Mouse (Mus musculus) forebrain, embryonic 13.5 days (tissue): ENCODE results near the gene Ptprn2. TPM values are rescaled to one million over a fixed set of nuclear protein-coding genes. Genes with fewer than 3 reads are reported as not detected.

Source experiments
- ATAC-seq: fragments of 200-750 bp; cut with Nextera tagmentation; 2 replicates; pipeline ENCODE4 v1.8.0; 2017
- H3K27ac ChIP-seq: fragments of 300-500 bp; sonication (generic); 2 replicates; pipeline ENCODE4 v1.5.1; 2015; ENCODE audit warnings: inconsistent platforms, mild to moderate bottlenecking, moderate library complexity
- H3K27me3 ChIP-seq: fragments of 300-500 bp; sonication (generic); 2 replicates; pipeline ENCODE4 v1.6.1; 2015; ENCODE audit warnings: mild to moderate bottlenecking, inconsistent platforms
- H3K36me3 ChIP-seq: fragments of 300-500 bp; sonication (generic); 2 replicates; pipeline ENCODE4 v1.6.1; 2015; ENCODE audit warnings: mild to moderate bottlenecking, inconsistent platforms; ENCODE audit not compliant: poor library complexity, severe bottlenecking
- H3K4me1 ChIP-seq: fragments of 300-500 bp; sonication (generic); 2 replicates; pipeline ENCODE4 v1.6.1; 2015; ENCODE audit warnings: inconsistent platforms
- H3K4me2 ChIP-seq: fragments of 300-500 bp; sonication (generic); 2 replicates; pipeline ENCODE4 v1.6.1; 2015; ENCODE audit warnings: inconsistent platforms, mild to moderate bottlenecking, moderate library complexity
- H3K4me3 ChIP-seq: fragments of 300-500 bp; sonication (generic); 2 replicates; pipeline ENCODE4 v1.5.1; 2015; ENCODE audit warnings: mild to moderate bottlenecking, inconsistent platforms
- H3K9ac ChIP-seq: fragments of 300-500 bp; sonication (generic); 2 replicates; pipeline ENCODE4 v1.6.1; 2015; ENCODE audit warnings: mild to moderate bottlenecking, inconsistent platforms
- H3K9me3 ChIP-seq: fragments of 300-500 bp; sonication (generic); replicated peaks from 2 replicates; pipeline ENCODE4 v1.6.1; 2016; ENCODE audit warnings: inconsistent platforms
- WGBS: fragments of 180-500 bp; shearing (Covaris S2); methylation state at CpG from one replicate; pipeline ENCODE4 v1.1.7; 2015; 5-methylcytosine and 5-hydroxymethylcytosine counted together
- polyA plus RNA-seq: library from polyadenylated mRNA; unstranded; fragments of >200 nt; fragmentation: Nextera tagmentation; extraction: Ambion mirVana; gene quantifications from 2 replicates; pipeline ENCODE4 v1.2.1, GENCODE M21; 2015

The Ptprn2 gene
- polyA plus RNA-seq, 1 experiment from 2014 or later = 6.6 TPM

DNA sequence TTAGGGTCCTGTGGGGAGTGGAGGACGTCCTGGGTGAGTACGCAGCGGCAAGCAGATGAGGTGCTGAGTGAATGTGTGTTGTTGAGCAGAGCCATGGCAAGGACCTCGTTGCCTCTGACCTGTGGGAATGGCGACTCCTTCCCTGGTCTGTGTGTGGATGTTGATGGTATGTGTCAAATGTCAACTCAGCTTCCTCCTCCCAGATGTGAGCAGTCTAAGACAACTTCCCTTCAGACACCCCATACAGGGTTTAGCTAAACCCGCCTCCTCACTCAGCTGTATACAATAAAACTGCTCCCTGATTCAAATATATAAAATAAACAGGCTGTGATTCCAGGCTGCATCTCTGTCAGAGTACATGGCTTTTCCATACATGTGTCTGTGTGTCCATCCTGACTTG is 491.5 kb downstream of the Ptprn2 start:
- 90% methylated on average over 6 of the region's 6 CpGs for WGBS
- ATAC-seq = no peak
- no peak overlapping the region for H3K4me3 ChIP-seq

DNA sequence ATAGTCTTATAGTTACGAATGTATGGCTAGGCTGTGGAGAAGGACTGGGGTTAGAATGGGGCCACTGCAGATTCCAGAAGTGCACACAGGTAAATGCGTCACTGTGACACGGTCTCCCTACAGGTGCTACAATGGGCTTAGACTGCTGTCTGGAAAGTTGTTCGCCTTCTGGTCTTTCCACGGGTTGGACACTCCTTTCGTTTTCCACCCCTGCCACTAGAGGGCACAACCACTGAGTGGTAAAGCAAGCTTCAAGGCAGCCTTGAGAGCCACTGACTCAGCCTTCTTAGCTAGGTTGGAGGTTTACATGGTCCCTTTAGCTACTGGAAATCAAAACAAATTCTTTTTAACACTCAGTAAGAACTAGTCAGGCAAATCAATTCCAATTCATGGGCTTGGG is 492.7 kb downstream of the Ptprn2 start:
- H3K27ac ChIP-seq = no peak overlapping the region
- no peaks in the 10 kb centered on the region for H3K36me3 ChIP-seq
- WGBS = 93% methylated on average over 6 of the region's 6 CpGs
- no peak overlapping the region for H3K4me2 ChIP-seq
- H3K9me3 ChIP-seq = no peaks in the 10 kb centered on the region
- no peak for ATAC-seq
- no peak overlapping the region for H3K9ac ChIP-seq
- no peak overlapping the region for H3K4me3 ChIP-seq
- no peaks in the 10 kb centered on the region for H3K4me1 ChIP-seq
- H3K27me3 ChIP-seq = 0 out of 2 replicates have a peak, but pooled peaks cover 3% of the 10 kb centered on the region

More for the DNA sequence above, 491.5 kb downstream of the Ptprn2 start:
- Histone ChIP-seq H3K36me3 (no peaks in the 10 kb centered on the region), H3K9ac (no peak overlapping the region), H3K4me2 (no peak overlapping the region), H3K9me3 (no peaks in the 10 kb centered on the region), H3K27me3 (0 out of 2 replicates have a peak, but pooled peaks cover 3% of the 10 kb centered on the region), H3K27ac (no peak overlapping the region), H3K4me1 (no peaks in the 10 kb centered on the region)

DNA sequence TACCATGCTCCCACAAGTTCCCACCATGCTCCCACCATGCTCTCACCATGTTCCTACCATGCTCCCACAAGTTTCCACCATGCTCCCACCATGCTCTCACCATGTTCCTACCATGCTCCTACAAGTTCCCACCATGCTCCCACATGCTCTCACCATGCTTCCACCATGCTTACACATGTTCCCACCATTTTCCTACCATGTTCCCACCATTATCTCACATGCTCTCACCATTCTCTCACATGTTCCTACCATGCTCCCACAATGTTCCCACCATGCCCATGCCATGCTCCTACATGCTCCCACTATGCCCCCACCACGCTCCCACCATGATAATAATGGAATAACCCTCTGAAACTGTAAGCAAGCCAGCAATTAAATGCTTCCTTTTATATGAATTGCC is 495.8 kb downstream of the Ptprn2 start:
- H3K4me1 ChIP-seq = no peaks in the 10 kb centered on the region
- no peaks in the 10 kb centered on the region for H3K36me3 ChIP-seq
- no peaks in the 10 kb centered on the region for H3K27me3 ChIP-seq
- H3K9me3 ChIP-seq = no peaks in the 10 kb centered on the region
- 87% methylated on average over 1 of the region's 1 CpGs for WGBS
- no peak overlapping the region for H3K9ac ChIP-seq
- H3K27ac ChIP-seq = no peak overlapping the region
- ATAC-seq = no peak
- no peak overlapping the region for H3K4me3 ChIP-seq
- no peak overlapping the region for H3K4me2 ChIP-seq

DNA sequence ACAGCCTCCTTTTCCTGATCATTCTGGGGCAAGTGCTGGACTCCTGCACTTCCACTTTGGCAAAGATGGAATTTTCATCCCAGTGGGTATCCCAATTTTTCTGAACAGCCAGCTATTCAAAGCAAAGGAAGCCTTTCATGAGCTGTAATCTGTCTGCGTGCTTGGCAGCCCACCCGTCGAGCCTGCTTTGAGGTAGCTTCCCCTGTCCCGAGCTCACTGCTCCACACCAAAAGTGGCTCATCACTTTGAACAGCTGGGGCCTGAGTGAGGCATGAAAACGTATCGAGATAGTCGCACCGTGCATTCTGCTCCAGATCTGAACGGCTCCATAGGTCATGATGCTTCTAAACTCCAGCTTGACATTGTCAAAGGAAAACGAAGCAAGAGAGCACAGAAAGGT is 503.6 kb downstream of the Ptprn2 start:
- Histone ChIP-seq H3K4me3 (no peak overlapping the region), H3K27me3 (no peaks in the 10 kb centered on the region), H3K9ac (no peak overlapping the region), H3K4me1 (peaks cover 10% of the 10 kb centered on the region; the same call in 1 of the 2 replicates), H3K9me3 (no peaks in the 10 kb centered on the region), H3K4me2 (no peak overlapping the region), H3K36me3 (no peaks in the 10 kb centered on the region), H3K27ac (no peak overlapping the region)
- ATAC-seq = peak; percentile 66
- whole genome bisulfite sequencing = 29% methylated on average over 10 of the region's 10 CpGs

DNA sequence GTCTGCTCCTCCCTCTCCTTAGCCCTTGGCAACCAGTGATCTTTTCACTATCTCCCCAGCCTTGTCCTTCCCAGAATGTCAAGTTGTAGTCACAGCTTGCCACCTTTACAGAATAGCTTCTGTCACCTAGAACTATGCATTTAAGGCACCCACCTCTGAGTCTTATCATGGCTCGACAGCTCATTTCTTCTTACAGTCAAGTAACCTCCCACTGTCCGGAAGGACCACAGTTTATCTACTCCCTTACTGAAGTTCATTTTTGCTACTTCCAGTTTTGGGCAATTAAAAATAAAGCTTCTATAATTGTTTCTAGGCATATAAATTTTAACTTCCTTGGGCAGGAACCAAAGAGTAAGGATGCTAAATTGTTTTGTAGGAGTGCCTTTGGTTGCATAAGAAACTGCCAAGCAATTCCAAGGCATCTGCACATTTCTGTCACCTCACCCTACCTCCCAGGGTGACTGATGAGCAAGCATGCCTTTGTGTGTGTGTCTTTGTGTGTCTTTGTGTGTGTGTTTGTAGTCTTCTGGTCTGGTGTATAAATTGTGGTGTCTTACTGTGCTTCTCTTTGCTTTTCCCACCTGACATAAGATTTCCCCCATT is 516.1 kb downstream of the Ptprn2 start:
- no peak overlapping the region for H3K4me3 ChIP-seq
- no peaks in the 10 kb centered on the region for H3K9me3 ChIP-seq
- 83% methylated on average over 2 of the region's 2 CpGs for WGBS
- no peaks in the 10 kb centered on the region for H3K36me3 ChIP-seq
- no peak for ATAC-seq
- no peaks in the 10 kb centered on the region for H3K4me1 ChIP-seq
- H3K27ac ChIP-seq = no peak overlapping the region
- no peaks in the 10 kb centered on the region for H3K27me3 ChIP-seq
- no peak overlapping the region for H3K4me2 ChIP-seq
- H3K9ac ChIP-seq = no peak overlapping the region

DNA sequence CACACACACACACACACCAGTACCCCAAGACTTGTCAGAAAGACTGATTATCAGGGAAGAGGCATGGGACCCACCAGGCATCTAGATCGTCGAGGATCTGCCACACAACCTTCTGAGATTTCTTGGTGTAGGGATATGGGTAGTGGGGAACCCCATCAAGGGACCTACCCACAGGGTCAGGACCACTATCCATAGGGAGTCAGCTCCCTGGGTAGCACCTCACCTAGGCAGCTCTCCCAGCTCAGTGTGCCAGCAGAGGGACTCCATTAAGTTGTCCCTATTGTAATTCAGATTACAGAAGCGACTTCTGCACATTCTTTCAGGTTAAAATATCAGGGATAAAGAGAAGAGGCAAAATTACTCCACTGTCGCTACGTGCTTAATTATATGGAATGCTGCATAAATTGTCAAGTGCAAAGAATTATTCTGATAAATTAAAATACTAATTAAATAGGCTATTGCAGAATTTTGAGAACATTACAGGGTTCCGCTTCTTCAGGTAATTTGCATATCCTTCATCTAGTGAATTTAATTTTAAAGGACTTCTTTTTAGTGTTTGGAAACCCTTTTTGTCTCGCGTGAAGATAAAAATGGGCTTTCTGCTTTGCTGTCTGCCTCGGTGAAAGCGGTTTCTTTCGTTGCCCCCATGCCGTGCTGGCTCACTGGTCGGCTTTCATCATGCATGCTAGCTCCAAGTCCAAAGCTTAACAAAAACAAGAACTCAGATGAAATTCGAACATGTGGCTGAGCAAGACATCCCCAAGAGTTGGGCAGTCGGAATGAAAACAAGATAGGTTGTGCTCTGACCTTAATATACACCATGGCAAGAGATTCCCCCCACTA is 531.5 kb downstream of the Ptprn2 start:
- ATAC-seq = peak; percentile 52
- H3K4me2 ChIP-seq = no peak overlapping the region
- 39% methylated on average over 15 of the region's 15 CpGs for WGBS
- H3K27me3 ChIP-seq = no peaks in the 10 kb centered on the region
- no peaks in the 10 kb centered on the region for H3K9me3 ChIP-seq
- peak overlapping the region; percentile 1; the same call in 1 of the 2 replicates for H3K27ac ChIP-seq
- H3K36me3 ChIP-seq = no peaks in the 10 kb centered on the region
- peaks cover 20% of the 10 kb centered on the region for H3K4me1 ChIP-seq
- no peak overlapping the region for H3K9ac ChIP-seq
- no peak overlapping the region for H3K4me3 ChIP-seq

DNA sequence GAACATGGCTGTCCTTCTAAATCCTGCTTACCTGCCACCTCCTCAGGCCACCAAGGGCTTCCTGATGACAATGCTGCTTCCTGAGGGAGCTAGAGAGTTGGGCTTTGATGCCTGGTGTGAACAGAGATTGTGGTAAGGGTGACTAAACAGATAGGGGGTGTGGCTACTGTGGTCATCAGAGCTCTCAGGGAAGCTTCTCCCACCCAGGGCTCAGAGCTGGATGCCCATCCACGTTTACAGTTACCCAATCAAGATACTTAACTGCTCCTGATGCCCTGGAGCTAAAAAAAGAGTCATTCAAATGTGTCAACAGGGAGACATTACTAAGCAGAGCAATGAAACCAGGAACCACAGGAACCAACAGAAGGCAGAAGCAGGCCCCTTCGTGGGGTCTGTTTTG is 532.4 kb downstream of the Ptprn2 start:
- Histone ChIP-seq H3K4me2 (no peak overlapping the region), H3K4me3 (no peak overlapping the region), H3K9me3 (no peaks in the 10 kb centered on the region), H3K36me3 (no peaks in the 10 kb centered on the region), H3K27ac (peak overlapping the region; percentile 57), H3K27me3 (no peaks in the 10 kb centered on the region), H3K4me1 (peaks cover 20% of the 10 kb centered on the region), H3K9ac (no peak overlapping the region)
- no peak for ATAC-seq
- 19% methylated on average over 2 of the region's 2 CpGs for WGBS

DNA sequence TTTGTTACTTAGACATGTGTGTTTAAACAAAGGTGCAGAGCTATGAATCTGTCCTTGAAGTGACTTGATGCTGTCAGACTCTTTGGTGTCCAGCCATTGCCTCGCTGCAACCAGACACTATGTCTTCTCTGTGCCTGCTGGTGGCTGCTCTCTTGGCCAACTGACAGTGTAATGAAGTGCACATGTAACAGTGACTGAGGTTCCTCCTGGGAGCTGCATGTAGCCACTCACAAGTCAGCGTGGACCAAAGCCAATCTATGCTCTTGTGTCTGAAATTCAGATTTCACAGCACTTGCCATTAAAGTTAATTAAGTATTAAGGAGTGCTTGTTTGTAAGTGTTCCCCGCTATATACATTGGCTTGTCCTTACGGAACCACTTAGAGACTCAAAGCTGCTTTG is 537.7 kb downstream of the Ptprn2 start:
- H3K4me1 ChIP-seq = peaks cover 18% of the 10 kb centered on the region
- no peaks in the 10 kb centered on the region for H3K9me3 ChIP-seq
- no peak overlapping the region for H3K27ac ChIP-seq
- 79% methylated on average over 4 of the region's 4 CpGs for WGBS
- H3K27me3 ChIP-seq = no peaks in the 10 kb centered on the region
- no peaks in the 10 kb centered on the region for H3K36me3 ChIP-seq
- no peak overlapping the region for H3K9ac ChIP-seq
- H3K4me3 ChIP-seq = no peak overlapping the region
- no peak for ATAC-seq
- no peak overlapping the region for H3K4me2 ChIP-seq

DNA sequence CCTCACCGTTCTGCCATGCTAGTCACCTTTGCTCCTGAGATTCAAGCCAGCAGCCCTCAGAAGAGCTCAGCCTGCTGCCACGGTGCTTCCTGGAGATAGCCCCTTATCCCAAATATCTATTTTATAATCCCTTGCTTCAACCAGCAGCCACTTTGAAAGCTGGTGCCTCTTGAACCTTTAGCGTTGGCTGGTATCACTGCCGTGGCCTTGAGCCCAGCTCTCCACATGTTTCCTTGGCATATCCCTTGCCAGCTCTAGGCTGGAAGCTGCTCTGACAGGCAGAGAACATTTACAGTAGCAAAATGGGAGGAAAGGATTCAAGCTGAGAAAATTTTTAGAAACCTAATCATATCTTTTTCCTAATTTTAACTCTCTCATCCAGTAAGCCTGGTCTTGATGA is 539.4 kb downstream of the Ptprn2 start:
- H3K4me1 ChIP-seq = peaks cover 31% of the 10 kb centered on the region
- H3K4me3 ChIP-seq = no peak overlapping the region
- ATAC-seq = no peak
- no peaks in the 10 kb centered on the region for H3K9me3 ChIP-seq
- H3K27ac ChIP-seq = no peak overlapping the region
- no peak overlapping the region for H3K9ac ChIP-seq
- 86% methylated on average over 4 of the region's 4 CpGs for WGBS
- no peaks in the 10 kb centered on the region for H3K27me3 ChIP-seq
- H3K4me2 ChIP-seq = no peak overlapping the region
- H3K36me3 ChIP-seq = no peaks in the 10 kb centered on the region

DNA sequence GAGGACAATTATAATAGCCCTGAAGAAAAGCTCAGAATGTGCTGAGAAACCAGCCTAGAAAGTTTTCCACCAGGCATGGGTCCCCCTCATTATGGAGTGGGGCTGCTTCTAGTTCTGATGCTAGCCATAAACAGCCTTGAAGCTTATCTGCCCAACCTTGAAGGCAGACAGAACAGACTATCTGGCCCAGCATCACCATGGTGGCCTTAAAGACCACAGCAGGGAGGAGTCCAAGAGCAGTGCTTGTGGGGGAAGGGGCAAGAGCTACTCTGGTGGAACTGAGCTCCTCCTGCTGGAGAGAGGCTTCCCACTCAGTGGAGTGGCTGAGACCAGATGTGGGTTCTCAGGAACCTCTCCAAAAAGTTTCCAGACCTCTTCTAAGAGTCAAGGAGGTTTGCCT is 540.2 kb downstream of the Ptprn2 start:
- Histone ChIP-seq H3K27ac (no peak overlapping the region), H3K9ac (no peak overlapping the region), H3K4me2 (no peak overlapping the region), H3K27me3 (no peaks in the 10 kb centered on the region), H3K36me3 (no peaks in the 10 kb centered on the region), H3K4me3 (no peak overlapping the region), H3K9me3 (no peaks in the 10 kb centered on the region), H3K4me1 (peaks cover 36% of the 10 kb centered on the region)
- no peak for ATAC-seq

DNA sequence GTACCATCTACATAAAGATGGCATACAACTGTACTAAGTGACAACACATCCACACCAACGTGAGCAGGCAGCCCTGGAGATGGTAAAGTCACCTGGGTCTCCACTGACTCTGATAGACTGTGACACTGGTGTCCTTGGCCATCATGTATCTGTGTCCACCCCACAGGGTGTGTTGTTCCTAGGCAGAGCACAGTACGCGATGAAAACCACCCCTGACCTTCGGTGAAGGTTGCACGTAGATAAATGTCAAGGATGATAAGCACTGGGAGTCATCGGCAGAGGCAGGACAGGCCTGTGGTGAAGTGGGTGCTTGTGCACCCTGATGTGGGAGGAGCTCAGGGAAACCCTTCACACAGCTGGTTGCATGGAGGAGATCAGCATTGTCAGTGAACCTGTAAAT is 541.8 kb downstream of the Ptprn2 start:
- no peak overlapping the region for H3K4me3 ChIP-seq
- 93% methylated on average over 6 of the region's 6 CpGs for WGBS
- no peaks in the 10 kb centered on the region for H3K36me3 ChIP-seq
- no peak overlapping the region for H3K9ac ChIP-seq
- no peaks in the 10 kb centered on the region for H3K9me3 ChIP-seq
- no peak for ATAC-seq
- H3K27me3 ChIP-seq = no peaks in the 10 kb centered on the region
- no peak overlapping the region for H3K4me2 ChIP-seq
- no peak overlapping the region for H3K27ac ChIP-seq
- peaks cover 36% of the 10 kb centered on the region for H3K4me1 ChIP-seq

DNA sequence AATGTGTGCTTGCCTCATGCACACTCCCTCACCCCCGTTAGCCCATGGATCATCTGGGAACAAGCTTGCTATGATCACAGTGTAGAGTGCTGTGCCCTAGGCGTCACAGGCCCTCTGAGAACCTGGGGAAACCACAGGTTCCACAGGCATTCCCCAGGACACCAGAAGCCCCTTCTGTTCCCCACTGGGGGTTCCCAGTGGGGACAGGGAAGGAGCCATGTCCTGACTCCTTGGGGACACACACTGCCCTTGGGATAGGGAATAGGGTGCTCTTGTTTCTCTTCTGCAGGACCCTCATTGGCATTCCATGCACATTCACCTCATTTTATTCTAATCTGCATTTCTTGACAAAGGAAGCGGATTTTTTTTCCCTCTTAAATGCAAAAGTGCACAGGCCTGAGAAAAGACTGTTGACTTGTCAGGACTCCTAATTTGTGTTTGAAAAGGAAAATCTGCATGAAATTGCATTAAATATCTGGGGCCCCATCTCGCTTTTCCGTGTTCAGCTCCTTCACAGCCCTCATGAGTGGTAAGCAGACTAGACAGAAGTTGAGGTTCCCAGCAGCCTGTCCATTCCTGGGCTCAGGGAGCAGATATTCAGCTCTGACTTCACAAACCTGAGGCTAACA is 542.9 kb downstream of the Ptprn2 start:
- peaks cover 4% of the 10 kb centered on the region; the same call in 1 of the 2 replicates for H3K27me3 ChIP-seq
- peak; percentile 76 for ATAC-seq
- peak overlapping the region; percentile 27 for H3K9ac ChIP-seq
- H3K9me3 ChIP-seq = no peaks in the 10 kb centered on the region
- H3K36me3 ChIP-seq = no peaks in the 10 kb centered on the region
- peak overlapping the region; percentile 36 for H3K4me2 ChIP-seq
- 36% methylated on average over 5 of the region's 5 CpGs for whole genome bisulfite sequencing
- H3K27ac ChIP-seq = peak overlapping the region; percentile 73
- peaks cover 41% of the 10 kb centered on the region for H3K4me1 ChIP-seq
- no peak overlapping the region for H3K4me3 ChIP-seq
